In the genomic region with DNA sequence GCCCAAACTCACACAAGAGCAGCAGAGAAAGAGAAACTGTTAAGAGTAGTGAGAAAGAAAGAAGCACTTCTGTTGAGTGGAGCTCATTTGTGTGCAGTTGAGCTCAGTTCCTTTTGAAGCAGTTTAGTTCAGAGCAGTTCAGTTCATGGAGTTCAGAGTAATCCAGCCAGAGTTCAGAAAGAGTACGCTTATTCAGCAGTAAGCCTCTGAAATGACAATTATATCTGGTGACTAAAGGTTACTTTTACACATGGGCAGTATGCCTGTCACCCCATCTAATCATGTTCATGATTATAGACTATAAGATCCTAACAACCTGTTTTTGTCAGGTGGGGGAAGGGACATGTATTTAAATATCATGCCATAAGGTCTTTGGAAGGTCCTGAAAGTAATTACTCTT, we compare ENCODE assay signal across 31 mouse cellular contexts.
"Had no signal": no experiment of that assay in that cellular context is flagged by ENCODE, and none has a peak within 500 bp of the region (broad histone marks: within the 10 kb centered on the region; RNA-seq: fewer than 3 reads in every experiment).

No protein-coding gene starts in this region.

- H3K36me3 ChIP-seq: limb, embryonic 10.5 days; limb, embryonic 12.5 days; limb, embryonic 13.5 days; limb, embryonic 15.5 days; liver, embryonic 12.5 days; liver, embryonic 13.5 days; liver, embryonic 15.5 days; lung, embryonic 15.5 days; midbrain, embryonic 10.5 days; midbrain, embryonic 12.5 days; midbrain, embryonic 13.5 days; midbrain, embryonic 15.5 days had no signal

- ATAC-seq: liver, embryonic 12.5 days; liver, postnatal 0 days; lung, postnatal 0 days; midbrain, embryonic 13.5 days; midbrain, embryonic 15.5 days; midbrain, embryonic 16.5 days had no signal

- H3K4me3 ChIP-seq: limb, embryonic 10.5 days; limb, embryonic 12.5 days; limb, embryonic 13.5 days; limb, embryonic 15.5 days; liver, embryonic 12.5 days; liver, embryonic 13.5 days; liver, embryonic 15.5 days; lung, embryonic 15.5 days; megakaryocyte, embryonic 14.5 days; midbrain, embryonic 10.5 days; midbrain, embryonic 12.5 days; midbrain, embryonic 13.5 days; midbrain, embryonic 15.5 days; myocyte had no signal

- H3K9ac ChIP-seq: limb, embryonic 12.5 days; limb, embryonic 13.5 days; limb, embryonic 15.5 days; liver, embryonic 12.5 days; liver, embryonic 13.5 days; liver, embryonic 14.5 days; liver, embryonic 15.5 days; liver, postnatal 0 days; lung, embryonic 14.5 days; lung, embryonic 15.5 days; midbrain, embryonic 12.5 days; midbrain, embryonic 13.5 days; midbrain, embryonic 15.5 days had no signal

- H3K4me1 ChIP-seq: limb, embryonic 10.5 days; limb, embryonic 12.5 days; limb, embryonic 13.5 days; limb, embryonic 15.5 days; liver, embryonic 12.5 days; liver, embryonic 13.5 days; liver, embryonic 15.5 days; lung, embryonic 15.5 days; midbrain, embryonic 10.5 days; midbrain, embryonic 12.5 days; midbrain, embryonic 13.5 days; midbrain, embryonic 15.5 days had no signal

- DNase-seq: left cerebral cortex, postnatal 4 days; liver; liver, embryonic 13.5 days; liver, postnatal 0 days; lung, adult 18-20 months; lung, adult 2 months; lung, embryonic 14.5 days; lung, postnatal 10 days; lung, postnatal 14 days; lung, postnatal 36 days; lung, postnatal 4 days; midbrain, embryonic 14.5 days had no signal

- H3K9me3 ChIP-seq: limb, embryonic 10.5 days; limb, embryonic 12.5 days; limb, embryonic 13.5 days; limb, embryonic 15.5 days; liver, embryonic 12.5 days; liver, embryonic 13.5 days; liver, embryonic 15.5 days; lung, embryonic 15.5 days; megakaryocyte, embryonic 14.5 days; midbrain, embryonic 10.5 days; midbrain, embryonic 12.5 days; midbrain, embryonic 13.5 days; midbrain, embryonic 15.5 days had no signal

- H3K27me3 ChIP-seq: limb, embryonic 12.5 days; limb, embryonic 13.5 days; limb, embryonic 15.5 days; liver, embryonic 12.5 days; liver, embryonic 13.5 days; liver, embryonic 15.5 days; lung, embryonic 15.5 days; megakaryocyte, embryonic 14.5 days; midbrain, embryonic 12.5 days; midbrain, embryonic 13.5 days; midbrain, embryonic 15.5 days had no signal

- H3K27ac ChIP-seq: limb, embryonic 10.5 days; limb, embryonic 12.5 days; limb, embryonic 13.5 days; limb, embryonic 15.5 days; liver, embryonic 12.5 days; liver, embryonic 13.5 days; liver, embryonic 14.5 days; liver, embryonic 15.5 days; lung, embryonic 15.5 days; macrophage; midbrain, embryonic 10.5 days; midbrain, embryonic 12.5 days; midbrain, embryonic 13.5 days; midbrain, embryonic 15.5 days had no signal

- H3K4me2 ChIP-seq: limb, embryonic 12.5 days; limb, embryonic 13.5 days; limb, embryonic 15.5 days; liver, embryonic 11.5 days; liver, embryonic 12.5 days; liver, embryonic 13.5 days; liver, embryonic 15.5 days; lung, embryonic 14.5 days; lung, embryonic 15.5 days; midbrain, embryonic 11.5 days; midbrain, embryonic 12.5 days; midbrain, embryonic 13.5 days; midbrain, embryonic 15.5 days had no signal
